Mouse (Mus musculus): ENCODE measurements at regions not wholly inside any gene's neighbourhood (a gene's known extent, or its start where the extent isn't known, plus 50 kb on each side); places are given as distances from the start of the nearest gene placed in this dataset.

DNA sequence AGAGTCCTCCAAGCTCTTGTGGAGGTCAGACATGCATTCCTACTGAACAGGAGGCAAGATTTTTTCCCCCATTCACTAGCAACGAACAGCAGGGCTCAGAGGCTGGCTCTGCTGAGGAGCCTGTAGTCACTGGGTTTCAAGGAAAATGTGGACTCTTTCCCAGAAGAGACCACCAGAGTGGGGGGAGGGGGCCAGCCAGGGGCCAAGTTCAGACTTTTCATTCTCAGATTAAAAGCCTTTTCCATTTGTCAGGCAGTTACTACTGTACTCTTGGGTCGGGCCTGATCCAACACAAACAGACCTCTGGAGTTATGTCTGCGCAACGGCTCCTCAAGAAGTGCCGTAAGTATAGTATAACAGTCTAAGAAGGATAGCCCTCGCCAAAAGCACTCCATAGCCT, 238.6 kb upstream of the Sox9 start:
- no peak overlapping the region for H3K4me2 ChIP-seq (ENCODE audit: low read depth, low read length)
- no peaks in the 10 kb centered on the region for H3K36me3 ChIP-seq (ENCODE audit: control insufficient read depth, insufficient read depth, low read length)
- no peaks in the 10 kb centered on the region for H3K9me3 ChIP-seq (ENCODE audit: control insufficient read depth, low read length)
- no peak overlapping the region for H3K9ac ChIP-seq (ENCODE audit: low read depth, low read length)
- no peak for ATAC-seq
- H3K27me3 ChIP-seq (replicated peaks; ENCODE audit: control insufficient read depth, insufficient read depth, low read length): no peaks in the 10 kb centered on the region
- H3K4me3 ChIP-seq (ENCODE audit: low read length): no peak overlapping the region
- no peak overlapping the region for H3K27ac ChIP-seq (ENCODE audit: low read length)
- H3K4me1 ChIP-seq (ENCODE audit: control insufficient read depth, insufficient read depth, low read length): no peaks in the 10 kb centered on the region
- WGBS: 58% methylated on average over 6 of the region's 6 CpGs

DNA sequence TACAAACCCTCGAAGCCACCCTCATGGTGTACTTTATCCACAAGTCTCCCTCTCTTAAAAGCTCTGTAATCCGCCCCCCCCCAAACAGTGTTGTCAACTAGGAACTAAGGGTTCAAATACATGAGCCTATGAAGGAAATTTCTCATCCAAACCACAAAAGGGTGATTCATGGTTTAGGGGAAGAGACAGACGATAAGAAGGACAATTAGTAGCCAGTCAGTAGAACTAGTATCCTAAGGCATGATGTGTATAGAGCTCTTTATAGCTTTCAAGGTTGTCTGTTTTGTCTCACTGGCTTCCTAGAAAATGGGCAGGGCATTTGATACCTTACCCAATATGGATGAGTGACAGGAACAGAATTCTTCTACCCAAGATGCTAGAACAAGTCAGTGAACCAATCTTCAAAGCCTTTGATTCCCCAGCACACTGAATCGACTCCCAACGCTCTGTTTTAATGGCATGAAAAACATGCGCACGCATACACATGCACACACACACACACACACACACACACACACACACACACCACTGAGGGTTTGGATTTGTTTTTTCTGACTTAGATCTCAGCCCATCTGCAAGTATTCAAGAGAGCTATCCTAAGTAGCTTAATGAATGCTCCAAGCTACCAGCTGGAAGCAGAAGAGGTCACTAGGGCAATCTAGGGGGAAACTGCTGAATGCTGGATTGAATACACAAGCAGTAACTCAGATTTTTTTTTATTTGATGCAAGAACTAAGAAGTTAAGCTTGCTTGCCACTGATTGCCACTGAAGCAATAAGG, 236.6 kb upstream of the Sox9 start:
- H3K9me3 ChIP-seq (ENCODE audit: control insufficient read depth, low read length): no peaks in the 10 kb centered on the region
- no peaks in the 10 kb centered on the region for H3K36me3 ChIP-seq (ENCODE audit: control insufficient read depth, insufficient read depth, low read length)
- WGBS: 60% methylated on average over 7 of the region's 7 CpGs
- ATAC-seq: no peak
- no peaks in the 10 kb centered on the region for H3K27me3 ChIP-seq (replicated peaks; ENCODE audit: control insufficient read depth, insufficient read depth, low read length)
- H3K27ac ChIP-seq (ENCODE audit: low read length): no peak overlapping the region
- H3K4me3 ChIP-seq (ENCODE audit: low read length): no peak overlapping the region
- H3K4me2 ChIP-seq (ENCODE audit: low read depth, low read length): no peak overlapping the region
- H3K4me1 ChIP-seq (ENCODE audit: control insufficient read depth, insufficient read depth, low read length): no peaks in the 10 kb centered on the region
- no peak overlapping the region for H3K9ac ChIP-seq (ENCODE audit: low read depth, low read length)

DNA sequence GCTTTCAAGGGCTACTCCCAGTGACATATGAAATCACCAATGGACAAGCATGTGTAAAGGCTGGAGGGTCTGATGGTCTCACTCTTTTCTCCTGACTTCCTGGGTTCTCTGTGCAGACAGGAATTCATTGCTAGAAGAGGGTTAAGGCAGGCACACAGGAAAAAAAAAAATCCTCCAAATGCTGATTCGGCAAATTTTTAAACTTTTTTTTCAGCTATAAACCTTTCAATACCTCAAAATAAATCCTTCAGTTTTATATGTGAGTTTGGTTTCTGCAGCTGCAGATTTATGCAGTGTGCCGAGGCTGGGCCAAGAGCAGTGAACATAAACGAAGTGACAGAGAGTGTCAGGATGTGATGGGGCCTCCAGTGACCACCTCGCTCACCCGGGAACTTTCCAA, 235.9 kb upstream of the Sox9 start:
- Histone ChIP-seq H3K9ac (ENCODE audit: low read depth, low read length) (no peak overlapping the region), H3K27me3 (replicated peaks; ENCODE audit: control insufficient read depth, insufficient read depth, low read length) (no peaks in the 10 kb centered on the region), H3K27ac (ENCODE audit: low read length) (no peak overlapping the region), H3K9me3 (ENCODE audit: control insufficient read depth, low read length) (no peaks in the 10 kb centered on the region), H3K4me3 (ENCODE audit: low read length) (no peak overlapping the region), H3K36me3 (ENCODE audit: control insufficient read depth, insufficient read depth, low read length) (no peaks in the 10 kb centered on the region), H3K4me2 (ENCODE audit: low read depth, low read length) (no peak overlapping the region), H3K4me1 (ENCODE audit: control insufficient read depth, insufficient read depth, low read length) (no peaks in the 10 kb centered on the region)
- no peak for ATAC-seq
- 58% methylated on average over 5 of the region's 5 CpGs for WGBS

- Histone ChIP-seq H3K4me1 (ENCODE audit: control insufficient read depth, insufficient read depth, low read length) (no peaks in the 10 kb centered on the region), H3K27me3 (replicated peaks; ENCODE audit: control insufficient read depth, insufficient read depth, low read length) (no peaks in the 10 kb centered on the region), H3K9ac (ENCODE audit: low read depth, low read length) (no peak overlapping the region), H3K4me2 (ENCODE audit: low read depth, low read length) (no peak overlapping the region), H3K9me3 (ENCODE audit: control insufficient read depth, low read length) (no peaks in the 10 kb centered on the region), H3K36me3 (ENCODE audit: control insufficient read depth, insufficient read depth, low read length) (no peaks in the 10 kb centered on the region), H3K27ac (ENCODE audit: low read length) (no peak overlapping the region), H3K4me3 (ENCODE audit: low read length) (no peak overlapping the region)
- 73% methylated on average over 6 of the region's 6 CpGs for WGBS
- no peak for ATAC-seq
Observed at GRCm38 (mm10) chr11:112552838-112553237, 229.2 kb upstream of the Sox9 start.

GRCm38 (mm10) chr11:112563027-112563426, 219.0 kb upstream of the Sox9 start:
- no peak for ATAC-seq

DNA sequence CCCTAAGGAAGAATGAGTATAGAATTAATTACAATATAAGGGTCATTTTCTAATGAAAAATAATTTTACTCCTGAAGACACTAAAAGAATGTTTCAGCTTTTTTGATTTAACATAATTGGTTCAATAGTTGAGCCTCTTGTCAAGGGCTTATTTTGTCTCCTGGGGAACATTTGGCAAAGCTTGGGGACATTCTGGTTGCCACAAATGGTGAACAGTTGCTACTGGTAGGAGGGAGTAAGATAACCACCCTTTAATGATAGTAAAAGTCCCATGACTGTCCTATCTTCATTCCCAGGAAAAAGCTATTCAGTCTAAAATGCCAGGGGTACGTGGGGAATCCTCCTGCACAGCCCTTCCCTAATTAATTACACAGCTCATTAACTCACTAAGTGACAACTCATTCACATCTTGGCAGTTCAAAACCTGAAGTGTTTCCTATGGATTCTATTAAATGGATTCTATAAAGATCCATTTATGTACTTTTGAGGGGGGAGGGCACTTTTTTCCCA, 217.3 kb upstream of the Sox9 start:
- ATAC-seq: no peak
- Histone ChIP-seq H3K9me3 (ENCODE audit: control insufficient read depth, low read length) (no peaks in the 10 kb centered on the region), H3K4me2 (ENCODE audit: low read depth, low read length) (no peak overlapping the region), H3K4me3 (ENCODE audit: low read length) (no peak overlapping the region), H3K27ac (ENCODE audit: low read length) (no peak overlapping the region), H3K4me1 (ENCODE audit: control insufficient read depth, insufficient read depth, low read length) (no peaks in the 10 kb centered on the region), H3K36me3 (ENCODE audit: control insufficient read depth, insufficient read depth, low read length) (no peaks in the 10 kb centered on the region), H3K9ac (ENCODE audit: low read depth, low read length) (no peak overlapping the region), H3K27me3 (replicated peaks; ENCODE audit: control insufficient read depth, insufficient read depth, low read length) (no peaks in the 10 kb centered on the region)
- WGBS: 54% methylated on average over 1 of the region's 1 CpGs

More at GRCm38 (mm10) chr11:112563027-112563426, 219.0 kb upstream of the Sox9 start:
- 91% methylated on average over 9 of the region's 9 CpGs for WGBS
- Histone ChIP-seq H3K4me3 (ENCODE audit: low read length) (no peak overlapping the region), H3K36me3 (ENCODE audit: control insufficient read depth, insufficient read depth, low read length) (no peaks in the 10 kb centered on the region), H3K27me3 (replicated peaks; ENCODE audit: control insufficient read depth, insufficient read depth, low read length) (no peaks in the 10 kb centered on the region), H3K27ac (ENCODE audit: low read length) (no peak overlapping the region), H3K9me3 (ENCODE audit: control insufficient read depth, low read length) (no peaks in the 10 kb centered on the region), H3K4me1 (ENCODE audit: control insufficient read depth, insufficient read depth, low read length) (no peaks in the 10 kb centered on the region), H3K9ac (ENCODE audit: low read depth, low read length) (no peak overlapping the region), H3K4me2 (ENCODE audit: low read depth, low read length) (no peak overlapping the region)

DNA sequence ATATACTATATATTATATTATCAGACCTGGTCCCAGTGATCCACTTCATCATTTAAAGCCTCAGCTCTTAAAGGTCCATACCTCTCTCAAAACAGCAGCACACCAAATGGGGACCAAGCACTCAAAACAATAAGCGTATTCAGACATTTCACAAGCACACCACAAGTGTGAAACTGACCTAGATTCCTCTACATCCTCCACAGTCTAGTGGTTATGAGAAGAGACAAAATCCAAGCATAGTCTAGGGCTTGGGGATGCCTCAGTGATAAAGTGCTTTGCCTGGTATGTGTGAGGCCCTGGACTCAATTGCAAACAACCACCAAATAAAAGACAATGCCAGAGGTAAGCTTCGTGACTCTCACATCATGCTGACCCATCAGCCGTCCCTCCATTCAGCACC, 216.0 kb upstream of the Sox9 start:
- Histone ChIP-seq H3K36me3 (ENCODE audit: control insufficient read depth, insufficient read depth, low read length) (no peaks in the 10 kb centered on the region), H3K4me2 (ENCODE audit: low read depth, low read length) (no peak overlapping the region), H3K9ac (ENCODE audit: low read depth, low read length) (no peak overlapping the region), H3K4me3 (ENCODE audit: low read length) (no peak overlapping the region), H3K27ac (ENCODE audit: low read length) (no peak overlapping the region), H3K9me3 (ENCODE audit: control insufficient read depth, low read length) (no peaks in the 10 kb centered on the region), H3K27me3 (replicated peaks; ENCODE audit: control insufficient read depth, insufficient read depth, low read length) (no peaks in the 10 kb centered on the region), H3K4me1 (ENCODE audit: control insufficient read depth, insufficient read depth, low read length) (no peaks in the 10 kb centered on the region)
- WGBS: 87% methylated on average over 3 of the region's 3 CpGs
- ATAC-seq: no peak

GRCm38 (mm10) chr11:112587386-112587785, 194.6 kb upstream of the Sox9 start:
- Histone ChIP-seq H3K4me1 (ENCODE audit: control insufficient read depth, insufficient read depth, low read length) (no peaks in the 10 kb centered on the region), H3K4me2 (ENCODE audit: low read depth, low read length) (no peak overlapping the region), H3K27me3 (replicated peaks; ENCODE audit: control insufficient read depth, insufficient read depth, low read length) (no peaks in the 10 kb centered on the region), H3K9me3 (ENCODE audit: control insufficient read depth, low read length) (no peaks in the 10 kb centered on the region), H3K27ac (ENCODE audit: low read length) (no peak overlapping the region), H3K36me3 (ENCODE audit: control insufficient read depth, insufficient read depth, low read length) (no peaks in the 10 kb centered on the region), H3K9ac (ENCODE audit: low read depth, low read length) (no peak overlapping the region), H3K4me3 (ENCODE audit: low read length) (no peak overlapping the region)
- no peak for ATAC-seq

DNA sequence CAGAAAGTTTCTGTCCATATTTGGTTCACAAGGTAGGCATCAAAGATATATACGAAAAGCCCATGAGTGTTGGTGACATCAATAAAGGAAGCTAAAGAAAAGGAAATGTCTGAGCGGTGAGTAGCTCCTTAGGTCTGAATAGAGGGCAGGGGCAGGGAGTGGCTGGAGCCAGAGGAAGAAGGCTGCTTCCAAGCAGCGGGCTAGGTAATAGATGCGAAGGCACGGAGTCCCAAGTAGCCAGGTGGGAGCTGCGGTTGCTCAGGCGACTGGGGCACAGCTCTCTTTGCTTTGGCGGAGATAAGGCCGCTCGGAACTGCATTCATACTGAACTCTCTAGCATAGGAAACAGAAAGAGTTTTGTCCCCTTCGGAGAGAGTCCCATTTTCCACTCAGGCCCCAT, 193.9 kb upstream of the Sox9 start:
- H3K27ac ChIP-seq (ENCODE audit: low read length): no peak overlapping the region
- ATAC-seq: no peak
- H3K27me3 ChIP-seq (replicated peaks; ENCODE audit: control insufficient read depth, insufficient read depth, low read length): no peaks in the 10 kb centered on the region

GRCm38 (mm10) chr11:112590214-112590613, 191.8 kb upstream of the Sox9 start:
- Histone ChIP-seq H3K4me3 (ENCODE audit: low read length) (no peak overlapping the region), H3K27ac (ENCODE audit: low read length) (no peak overlapping the region), H3K9ac (ENCODE audit: low read depth, low read length) (no peak overlapping the region), H3K9me3 (ENCODE audit: control insufficient read depth, low read length) (no peaks in the 10 kb centered on the region), H3K4me2 (ENCODE audit: low read depth, low read length) (no peak overlapping the region), H3K27me3 (replicated peaks; ENCODE audit: control insufficient read depth, insufficient read depth, low read length) (no peaks in the 10 kb centered on the region), H3K36me3 (ENCODE audit: control insufficient read depth, insufficient read depth, low read length) (no peaks in the 10 kb centered on the region), H3K4me1 (ENCODE audit: control insufficient read depth, insufficient read depth, low read length) (no peaks in the 10 kb centered on the region)
- 80% methylated on average over 7 of the region's 7 CpGs for WGBS
- ATAC-seq: no peak

More for the DNA sequence above, 193.9 kb upstream of the Sox9 start:
- Histone ChIP-seq H3K9ac (ENCODE audit: low read depth, low read length) (no peak overlapping the region), H3K36me3 (ENCODE audit: control insufficient read depth, insufficient read depth, low read length) (no peaks in the 10 kb centered on the region), H3K9me3 (ENCODE audit: control insufficient read depth, low read length) (no peaks in the 10 kb centered on the region), H3K4me2 (ENCODE audit: low read depth, low read length) (no peak overlapping the region), H3K4me1 (ENCODE audit: control insufficient read depth, insufficient read depth, low read length) (no peaks in the 10 kb centered on the region), H3K4me3 (ENCODE audit: low read length) (no peak overlapping the region)
- 49% methylated on average over 11 of the region's 11 CpGs for WGBS

All from intestine, embryonic 16.5 days (tissue).